Mouse (Mus musculus) erythroblast, embryonic 14.5 days (primary cell): Measurements from ENCODE around the gene Tbx4.

Experiments
- GATA1 ChIP-seq: IDR thresholded peaks from 2 replicates; pipeline ENCODE4 v1.6.1; 2012; ENCODE audit warnings: low read length, inconsistent platforms, mixed read lengths
- TAL1 ChIP-seq: IDR thresholded peaks from 3 replicates; pipeline ENCODE4 v1.6.1; 2012; ENCODE audit warnings: low read length, inconsistent platforms, mixed read lengths

- no peak for TF ChIP-seq TAL1
- no peak for TF ChIP-seq GATA1
Observed at GRCm38 (mm10) chr11:85892771-85893170, 6.5 kb downstream of the Tbx4 start.
